Mouse (Mus musculus) natural killer cell, adult 2 months (primary cell): ENCODE measurements around the gene Plau.

Experiments used
- DNase-seq, 2 experiments: peaks; one replicate each; pipeline ENCODE4 v3.0.0; 2022; ENCODE audit warnings: low spot score in 2 of 2

Gene Plau

DNA sequence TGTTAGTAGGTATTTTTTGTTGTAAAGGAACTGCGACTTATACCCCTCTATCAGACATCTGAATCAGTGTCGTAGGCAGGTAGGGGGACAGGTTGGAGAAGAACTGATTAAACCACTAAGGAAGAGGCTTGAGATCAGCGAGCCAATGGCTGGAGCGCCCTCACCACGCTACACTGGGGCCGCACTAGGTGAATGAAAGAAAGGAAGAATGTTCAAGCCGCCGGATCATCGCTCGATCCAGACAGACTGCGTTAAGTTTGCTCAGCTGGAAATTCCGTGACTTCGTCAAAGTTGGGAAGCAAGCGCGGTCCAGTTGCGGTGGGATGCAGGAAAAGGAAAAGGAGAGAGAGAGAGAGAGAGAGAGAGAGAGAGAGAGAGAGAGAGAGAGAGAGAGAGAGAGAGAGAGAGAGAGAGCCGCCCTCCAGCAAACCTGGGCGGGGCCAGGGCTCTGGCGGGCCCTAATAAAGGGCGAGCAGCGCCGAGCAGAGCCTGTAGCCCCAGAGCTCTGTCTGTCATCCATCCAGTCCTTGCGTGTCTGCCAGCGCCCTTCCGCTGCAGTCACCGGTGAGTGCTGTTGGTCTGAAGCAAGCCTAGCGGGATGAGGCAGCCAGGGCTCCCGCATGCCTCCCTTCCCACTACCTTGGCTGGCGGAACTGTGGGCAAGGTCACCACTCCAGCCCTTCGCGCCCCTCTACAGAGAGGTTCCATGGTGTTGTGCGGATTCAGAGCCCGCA lies at the start of gene Plau:
Plau (plus strand) TSS at position 490 of the 734 bp plus-strand sequence.
- DNase-seq = peak; percentile 48 to 55

- peak in 1 of 2 experiments; percentile 36 for DNase-seq
Measured at GRCm38 (mm10) chr14:20788151-20788550, 48.3 kb upstream of the Plau start.

DNA sequence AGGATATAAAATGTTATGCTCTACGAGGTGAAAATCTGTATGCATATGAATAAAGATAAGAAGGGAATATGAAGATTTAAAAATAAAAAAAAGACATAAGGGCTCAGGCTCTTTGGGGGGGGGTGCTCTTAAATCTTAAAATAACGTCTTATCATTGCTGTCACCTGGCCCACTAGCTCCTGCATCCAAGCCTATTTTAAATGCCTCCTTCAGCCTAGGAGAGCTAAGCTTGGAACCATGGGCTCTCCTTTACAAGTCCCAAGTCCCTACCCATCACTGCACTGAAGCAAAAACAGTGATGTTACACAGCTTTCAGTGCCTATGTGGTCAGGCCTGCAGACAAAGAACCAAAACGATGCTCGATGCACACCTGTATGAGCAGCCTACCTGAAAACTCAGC lies 46.9 kb upstream of the Plau start:
- no peak for DNase-seq

- no peak for DNase-seq
Measured at GRCm38 (mm10) chr14:20790445-20790844, 46.0 kb upstream of the Plau start.

DNA sequence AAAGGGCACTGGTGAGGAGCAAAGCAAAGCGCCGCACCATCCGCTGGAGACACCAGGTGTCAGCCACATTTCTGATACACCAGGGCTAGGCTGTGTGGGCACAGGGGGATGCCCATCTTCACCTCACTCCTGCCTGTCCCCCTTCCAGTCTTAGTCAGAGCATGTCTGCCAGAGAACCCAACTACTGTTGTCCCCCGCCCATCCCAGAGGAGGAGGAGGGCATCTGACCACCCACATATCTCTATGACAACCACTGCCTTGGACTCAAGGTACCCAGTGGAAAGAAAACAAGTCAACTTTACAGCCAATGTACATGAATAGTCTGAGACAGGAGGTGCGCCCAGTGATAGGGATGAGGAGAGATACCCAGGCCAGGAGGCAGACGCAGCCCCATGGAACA lies 45.5 kb upstream of the Plau start:
- no peak for DNase-seq

- DNase-seq = no peak
Measured at GRCm38 (mm10) chr14:20791511-20792242, 44.8 kb upstream of the Plau start.

DNA sequence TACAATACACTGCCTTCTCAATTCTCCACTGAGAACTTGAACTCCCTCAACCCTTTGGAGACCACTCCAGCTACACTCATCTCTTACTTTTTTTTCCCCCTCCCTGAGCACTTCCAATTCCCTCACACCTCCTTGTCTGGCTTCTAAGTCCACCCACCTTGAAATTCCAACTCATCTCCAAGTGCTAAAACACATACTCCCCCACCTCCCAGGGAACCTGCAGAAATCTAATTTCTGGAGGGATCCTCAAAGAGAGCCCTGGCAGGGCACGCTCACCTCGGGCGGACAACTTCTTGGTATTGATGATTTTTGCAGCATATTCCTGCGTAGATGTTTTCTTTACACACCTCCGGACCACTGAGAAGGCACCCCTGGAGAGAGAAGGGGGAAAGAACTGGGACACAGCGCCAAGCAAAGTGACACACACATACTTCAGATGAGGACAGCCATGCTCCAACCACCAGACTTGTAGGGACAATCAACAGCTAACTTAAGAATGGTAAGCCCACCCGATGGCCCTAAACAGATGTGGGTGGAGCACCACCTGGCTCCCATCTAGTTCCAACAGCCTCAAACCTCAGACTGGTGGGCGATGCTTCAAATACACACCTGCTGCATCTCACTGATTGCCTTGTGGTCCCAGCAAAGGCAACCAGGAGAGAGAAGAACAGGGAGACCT lies 44.1 kb upstream of the Plau start:
- DNase-seq = no peak

- DNase-seq = no peak
Measured at GRCm38 (mm10) chr14:20792922-20793757, 43.3 kb upstream of the Plau start.

- peak; percentile 73 to 83 for DNase-seq
Measured at GRCm38 (mm10) chr14:20793758-20794531, 42.5 kb upstream of the Plau start, which contains the start of gene Camk2g. Camk2g (minus strand) TSS chr14:20794088.

DNA sequence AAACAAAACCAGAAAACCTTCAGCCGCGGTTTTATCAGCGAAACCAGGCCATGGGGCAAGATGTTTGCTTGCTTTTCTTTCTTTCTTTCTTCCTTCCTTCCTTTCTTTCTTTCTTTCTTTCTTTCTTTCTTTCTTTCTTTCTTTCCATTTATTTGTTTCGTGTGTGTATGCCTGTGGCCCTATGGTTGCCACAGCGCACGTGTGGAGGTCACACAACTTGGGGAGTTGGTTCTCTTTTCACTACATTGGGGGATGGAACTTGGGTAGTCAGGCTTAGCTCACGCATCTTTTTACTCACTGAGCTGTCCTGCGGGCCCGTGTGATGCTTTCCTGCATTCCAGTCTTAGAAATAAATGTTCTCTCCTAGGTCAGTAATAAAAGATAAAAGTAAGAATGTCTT lies 41.9 kb upstream of the Plau start:
- DNase-seq = no peak

DNA sequence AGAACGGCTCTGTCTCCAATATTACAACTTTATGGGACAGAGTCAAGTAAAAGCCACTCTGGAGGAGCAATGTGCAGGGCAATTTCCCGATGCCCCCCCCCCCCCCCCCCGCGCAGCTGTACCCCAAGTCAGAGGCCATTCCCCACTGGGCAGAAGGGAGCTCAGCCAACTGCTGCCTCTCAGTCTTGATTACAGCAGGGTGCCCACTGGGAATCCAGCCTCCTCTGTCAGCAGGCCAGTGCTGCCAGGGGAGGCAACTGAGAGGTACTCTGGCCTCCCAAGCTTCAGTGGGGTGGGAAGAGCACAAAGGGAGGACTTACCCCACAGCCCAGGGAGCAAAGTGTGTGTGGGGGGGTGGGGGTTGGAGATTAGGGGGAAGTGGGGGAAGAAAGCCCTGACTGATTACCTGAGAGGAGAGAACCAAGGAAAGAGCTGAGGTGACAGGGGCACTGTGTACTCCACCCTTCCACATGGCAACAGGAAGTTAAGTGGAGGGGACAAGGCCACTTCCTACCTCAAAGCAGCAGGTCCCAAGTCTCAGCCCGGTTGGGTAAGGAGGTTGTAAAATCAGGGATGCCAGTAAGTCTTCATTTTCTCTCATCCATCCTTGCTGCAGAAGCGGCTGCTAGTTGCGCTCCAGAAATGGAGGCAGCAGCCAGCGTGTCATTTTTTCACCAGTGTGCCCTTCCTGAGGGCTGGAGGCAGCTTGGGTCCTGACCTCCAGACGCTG lies 40.9 kb upstream of the Plau start:
- no peak for DNase-seq

DNA sequence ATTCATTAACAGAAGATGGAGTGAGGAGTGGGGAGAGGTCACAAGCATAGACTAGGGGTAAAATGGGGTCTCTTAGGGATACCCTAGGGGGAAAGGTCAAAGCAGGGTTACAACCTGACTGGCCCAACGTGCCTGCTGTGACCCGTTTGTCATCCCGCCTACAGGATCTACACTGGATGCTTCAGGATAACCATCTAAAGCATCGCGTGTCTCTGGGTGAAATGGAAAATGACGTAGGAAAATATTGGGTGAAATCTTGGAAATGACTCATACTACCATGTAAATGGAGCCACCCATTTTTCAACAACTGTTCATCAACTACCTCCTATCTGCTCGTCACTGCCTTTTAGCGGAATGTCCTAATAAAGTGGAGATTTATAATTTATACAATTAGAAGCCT lies 40.3 kb upstream of the Plau start:
- DNase-seq = no peak

GRCm38 (mm10) chr14:20796643-20797042 lies 39.8 kb upstream of the Plau start:
- no peak for DNase-seq

- DNase-seq = no peak
Measured at GRCm38 (mm10) chr14:20798300-20798699, 38.2 kb upstream of the Plau start.

DNA sequence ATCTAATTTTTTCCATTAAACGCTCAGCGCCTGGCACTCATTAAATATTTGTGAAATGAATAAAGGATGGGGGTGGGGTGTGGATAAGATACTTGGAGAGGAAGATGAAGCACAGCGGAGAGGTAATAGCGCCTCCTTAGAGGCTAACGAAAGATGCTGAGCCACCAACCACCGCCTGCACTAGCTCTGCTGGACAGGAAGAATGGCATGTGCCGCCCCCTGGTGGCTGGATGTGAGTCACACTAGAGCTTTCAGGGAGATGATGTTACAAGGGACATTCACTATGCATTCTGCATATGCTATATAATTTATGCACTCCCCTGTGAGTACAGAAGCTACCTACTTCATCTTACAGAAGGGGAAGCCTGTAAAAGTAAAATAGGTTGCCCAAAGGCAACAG lies 37.7 kb upstream of the Plau start:
- DNase-seq = peak; percentile 85 to 90

GRCm38 (mm10) chr14:20802926-20803605 lies 33.4 kb upstream of the Plau start:
- DNase-seq = no peak

DNA sequence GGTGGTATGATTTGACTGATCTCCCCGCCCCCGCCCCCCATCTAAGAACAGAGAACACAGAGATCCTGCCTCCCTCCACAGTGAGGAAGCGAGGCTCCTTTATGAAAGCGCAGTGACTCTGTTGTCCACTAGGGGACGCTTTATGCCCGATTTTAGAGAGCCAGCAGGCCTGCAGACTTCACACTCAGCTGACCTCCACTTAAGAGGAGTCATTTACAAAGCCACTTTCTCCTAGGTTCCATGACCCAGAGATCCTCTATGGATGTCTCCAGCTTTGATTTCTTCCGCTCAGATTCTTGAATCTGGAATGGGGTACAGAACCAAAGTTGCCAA lies 32.9 kb upstream of the Plau start:
- DNase-seq = peak; percentile 62 to 79

DNA sequence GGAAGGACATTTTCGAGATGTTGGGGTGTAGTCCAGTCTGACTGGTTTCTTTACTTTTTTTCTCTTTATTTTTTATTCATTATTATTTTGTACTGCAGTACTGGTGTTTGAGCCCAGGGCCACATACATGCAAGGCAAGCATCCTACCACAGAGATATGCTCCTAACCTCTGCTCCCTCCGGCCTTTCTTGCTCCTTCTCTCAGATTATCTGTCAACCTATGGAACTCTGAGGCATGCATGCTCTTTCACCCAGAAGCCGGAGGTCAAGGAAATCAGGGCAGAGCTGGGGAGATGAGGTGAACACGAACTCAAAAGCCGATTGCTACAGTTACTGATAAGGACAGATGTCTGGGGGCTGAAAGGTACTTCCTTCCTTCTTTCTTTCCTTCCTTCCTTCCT lies 32.0 kb upstream of the Plau start:
- DNase-seq = no peak

- DNase-seq = no peak
Measured at GRCm38 (mm10) chr14:20804964-20805672, 31.3 kb upstream of the Plau start.
